Comparison of ENCODE assay signal across 8 mouse cellular contexts in the genomic region with DNA sequence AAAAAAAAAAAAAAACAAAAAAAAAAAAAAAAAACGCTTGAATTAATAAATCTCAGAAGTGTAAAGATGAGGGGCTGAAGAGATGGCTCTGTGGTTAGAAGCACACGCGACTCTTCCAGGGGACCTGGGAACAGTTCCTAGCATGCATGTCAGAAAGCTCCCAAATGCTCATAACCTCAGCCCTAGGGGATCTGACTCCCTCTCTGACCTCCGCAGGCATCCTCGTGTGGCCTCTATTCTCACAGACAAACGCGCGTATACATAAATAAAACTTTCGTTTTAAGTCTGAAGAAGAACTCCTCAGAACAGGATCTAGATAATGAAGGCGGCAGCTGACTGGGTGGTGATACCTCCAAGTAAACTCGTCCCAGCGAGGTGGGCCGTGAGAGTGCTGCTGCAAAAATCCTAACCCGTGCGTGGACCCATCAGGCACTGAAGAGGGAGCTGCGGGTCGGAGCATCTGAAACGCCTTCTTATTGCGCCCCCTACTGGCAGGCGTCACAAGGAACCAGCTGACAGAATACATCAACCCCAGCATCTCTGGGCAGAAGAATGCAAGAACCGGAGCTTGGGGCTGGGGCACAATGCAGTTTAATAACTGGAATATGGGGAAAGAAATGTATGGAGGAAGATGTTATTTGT.
DNase-seq lines count a peak whose midpoint lies in the region; ATAC-seq lines count a peak whose summit lies in the region.

No protein-coding gene starts in this region.

- peak; percentile 45 to 81 for DNase-seq in heart, adult 18-20 months
- DNase-seq in heart, adult 11 months, result no peak
- peak; percentile 90 for DNase-seq in embryonic facial prominence, embryonic 11.5 days (ENCODE audit: low spot score)
- peak; percentile 3 to 25 for DNase-seq in heart, adult 9 months (ENCODE audit: low spot score in 2 of 2)
- DNase-seq in kidney, adult 9 months, result peak; percentile 52

- H3K9ac ChIP-seq in embryonic facial prominence, embryonic 11.5 days (replicated peaks; ENCODE audit: low read length), result no peak overlapping the region; the same call in 1 of the 2 replicates
- no peak overlapping the region for H3K9ac ChIP-seq in limb, embryonic 12.5 days (replicated peaks)
- H3K9ac ChIP-seq in midbrain, embryonic 13.5 days (replicated peaks), result no peak overlapping the region
- H3K9ac ChIP-seq in stomach, embryonic 14.5 days (replicated peaks; ENCODE audit: low read depth, low read length), result no peak overlapping the region

- no peaks in the 10 kb centered on the region for H3K36me3 ChIP-seq in embryonic facial prominence, embryonic 11.5 days (replicated peaks; ENCODE audit: control insufficient read depth, insufficient read depth, low read depth, low read length)
- H3K36me3 ChIP-seq in limb, embryonic 12.5 days, result no peaks in the 10 kb centered on the region
- no peaks in the 10 kb centered on the region for H3K36me3 ChIP-seq in midbrain, embryonic 13.5 days
- no peaks in the 10 kb centered on the region for H3K36me3 ChIP-seq in stomach, embryonic 14.5 days (ENCODE audit: control insufficient read depth, insufficient read depth, low read length)

- no peak overlapping the region for H3K27ac ChIP-seq in embryonic facial prominence, embryonic 11.5 days (replicated peaks; ENCODE audit: low read depth, low read length)
- H3K27ac ChIP-seq in limb, embryonic 12.5 days, result no peak overlapping the region
- H3K27ac ChIP-seq in midbrain, embryonic 13.5 days, result no peak overlapping the region
- H3K27ac ChIP-seq in stomach, embryonic 14.5 days (ENCODE audit: low read length), result no peak overlapping the region

- no peaks in the 10 kb centered on the region for H3K27me3 ChIP-seq in embryonic facial prominence, embryonic 11.5 days (ENCODE audit: control insufficient read depth, insufficient read depth, low read length)
- peaks cover 13% of the 10 kb centered on the region for H3K27me3 ChIP-seq in limb, embryonic 12.5 days
- H3K27me3 ChIP-seq in midbrain, embryonic 13.5 days, result peaks cover 4% of the 10 kb centered on the region; the same call in 1 of the 2 replicates
- no peaks in the 10 kb centered on the region for H3K27me3 ChIP-seq in stomach, embryonic 14.5 days (ENCODE audit: control insufficient read depth, insufficient read depth, low read length)

- no peaks in the 10 kb centered on the region for H3K4me1 ChIP-seq in embryonic facial prominence, embryonic 11.5 days (ENCODE audit: control insufficient read depth, insufficient read depth, low read length)
- peaks cover 15% of the 10 kb centered on the region for H3K4me1 ChIP-seq in limb, embryonic 12.5 days (replicated peaks)
- peaks cover 3% of the 10 kb centered on the region; the same call in 1 of the 2 replicates for H3K4me1 ChIP-seq in midbrain, embryonic 13.5 days (replicated peaks)
- no peaks in the 10 kb centered on the region for H3K4me1 ChIP-seq in stomach, embryonic 14.5 days (ENCODE audit: control insufficient read depth, insufficient read depth, low read length)

- H3K4me3 ChIP-seq in embryonic facial prominence, embryonic 11.5 days (ENCODE audit: low read depth, low read length), result peak overlapping the region; percentile 21
- H3K4me3 ChIP-seq in limb, embryonic 12.5 days (replicated peaks), result peak overlapping the region; percentile 31
- peak overlapping the region; percentile 22 for H3K4me3 ChIP-seq in midbrain, embryonic 13.5 days (replicated peaks)
- H3K4me3 ChIP-seq in stomach, embryonic 14.5 days (ENCODE audit: low read depth, low read length), result peak overlapping the region; percentile 15

- H3K9me3 ChIP-seq in embryonic facial prominence, embryonic 11.5 days (replicated peaks; ENCODE audit: control insufficient read depth, low read length), result no peaks in the 10 kb centered on the region
- H3K9me3 ChIP-seq in limb, embryonic 12.5 days, result no peaks in the 10 kb centered on the region
- no peaks in the 10 kb centered on the region for H3K9me3 ChIP-seq in midbrain, embryonic 13.5 days
- no peaks in the 10 kb centered on the region for H3K9me3 ChIP-seq in stomach, embryonic 14.5 days (ENCODE audit: control insufficient read depth, low read depth, low read length)

- peak overlapping the region; percentile 44 for H3K4me2 ChIP-seq in embryonic facial prominence, embryonic 11.5 days (ENCODE audit: low read depth, low read length)
- H3K4me2 ChIP-seq in limb, embryonic 12.5 days, result peak overlapping the region; percentile 56
- H3K4me2 ChIP-seq in midbrain, embryonic 13.5 days (replicated peaks), result peak overlapping the region; percentile 49
- peak overlapping the region; percentile 34 for H3K4me2 ChIP-seq in stomach, embryonic 14.5 days (replicated peaks; ENCODE audit: low read depth, low read length)

- peak; percentile 86 for ATAC-seq in embryonic facial prominence, embryonic 11.5 days (replicated peaks; ENCODE audit: insufficient number of reproducible peaks, low FRiP score, low TSS enrichment, low read depth)
- ATAC-seq in limb, embryonic 12.5 days (ENCODE audit: insufficient number of reproducible peaks, insufficient read depth, low FRiP score, low TSS enrichment, low read depth), result no peak
- peak; percentile 79 for ATAC-seq in midbrain, embryonic 13.5 days
- ATAC-seq in stomach, embryonic 14.5 days (ENCODE audit: insufficient number of reproducible peaks, insufficient read depth, low FRiP score, low read depth), result peak; percentile 59; the same call in 1 of the 2 replicates

- 7% methylated on average over 21 of the region's 21 CpGs for WGBS in embryonic facial prominence, embryonic 11.5 days
- 9% methylated on average over 21 of the region's 21 CpGs for WGBS in limb, embryonic 12.5 days
- 8% methylated on average over 21 of the region's 21 CpGs for WGBS in midbrain, embryonic 13.5 days
- WGBS in stomach, embryonic 14.5 days, result 8% methylated on average over 21 of the region's 21 CpGs
